Mouse (Mus musculus): ENCODE results near the gene Ccdc32. TPM values are rescaled to one million over a fixed set of nuclear protein-coding genes. Genes with fewer than 3 reads are reported as not detected.
A peak's percentile ranks its signal among the peaks of the same experiment; 100 is the strongest.

Gene Ccdc32
- 10 to 100 TPM; 20.0 to 20.2 TPM for total RNA-seq (2021)
- long read RNA-seq, experiment 1, transcript Ccdc32-201 (4 exons, 1,870 nt) = major isoform, 16 of 36 reads
- long read RNA-seq, experiment 1, partial matches to known transcripts = 1 of 36 reads
- long read RNA-seq, experiment 1, other reads (novel, unspliced or antisense) = 19 of 36 reads
- long read RNA-seq, experiment 2, transcript Ccdc32-201 (4 exons, 1,870 nt) = major isoform, 22 of 58 reads
- long read RNA-seq, experiment 2, partial matches to known transcripts = 7 of 58 reads
- long read RNA-seq, experiment 2, other reads (novel, unspliced or antisense) = 29 of 58 reads

DNA sequence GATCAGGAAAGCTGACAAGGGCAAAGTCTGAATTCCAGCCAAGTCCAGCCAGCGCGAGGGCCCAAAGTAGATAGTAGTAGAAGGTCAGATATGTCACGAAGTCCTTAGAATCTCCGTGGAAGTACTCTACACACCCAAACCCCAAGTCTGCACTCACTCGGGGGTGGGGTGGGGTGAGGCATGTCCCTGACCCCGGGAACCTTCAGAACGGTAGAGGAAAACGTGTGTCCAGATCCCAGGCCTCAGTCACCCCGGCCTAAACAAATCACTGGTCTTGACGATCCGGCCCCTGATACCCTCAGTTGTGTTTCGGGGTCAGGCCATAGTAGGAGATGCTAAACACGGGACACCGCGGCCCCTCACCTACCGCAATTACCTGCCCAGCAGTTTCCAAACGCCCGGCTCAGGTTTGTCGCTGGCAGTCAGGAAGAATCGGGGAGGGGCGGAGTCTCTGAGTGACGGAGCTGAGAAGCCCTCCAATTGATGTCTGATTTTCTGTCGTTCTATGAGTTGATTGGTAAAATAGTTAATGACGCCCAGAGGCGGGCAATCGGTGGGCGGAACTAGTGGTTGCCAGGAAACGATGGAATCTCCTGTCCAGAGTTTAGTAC lies at the start of gene Ccdc32:
Ccdc32 (minus strand) TSS at position 453 of the 611 bp plus-strand sequence.
- DNase-seq (ENCODE audit: low spot score in 2 of 2) = peak; percentile 56 to 81

DNA sequence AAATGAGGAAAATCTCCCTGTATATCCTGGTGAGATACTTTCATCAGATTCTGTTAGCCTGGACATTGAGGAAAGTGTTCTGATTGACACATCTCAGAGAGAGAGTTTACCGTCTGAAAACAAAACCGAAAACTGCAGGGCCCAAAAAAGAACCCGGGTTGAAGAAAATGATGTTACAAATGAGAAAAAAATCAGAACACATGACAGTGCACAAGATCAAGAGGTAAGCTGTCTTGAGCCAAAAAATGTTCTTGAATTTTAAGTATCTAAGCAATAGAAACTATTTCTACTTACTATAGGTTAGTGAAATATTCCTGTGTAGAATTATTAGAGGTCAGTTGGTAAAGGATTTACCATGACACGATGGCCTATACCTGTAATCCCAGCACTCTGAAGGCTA lies 43.2 kb upstream of the Ccdc32 start:
- no peak for DNase-seq (ENCODE audit: low spot score in 2 of 2)

GRCm38 (mm10) chr2:119060139-119060538 lies 30.9 kb upstream of the Ccdc32 start:
- DNase-seq (ENCODE audit: low spot score in 2 of 2) = no peak

GRCm38 (mm10) chr2:119050132-119050650 lies 21.0 kb upstream of the Ccdc32 start:
- no peak for DNase-seq (ENCODE audit: low spot score in 2 of 2)

- no peak for DNase-seq (ENCODE audit: low spot score in 2 of 2)
Observed at GRCm38 (mm10) chr2:119047849-119048248, 18.7 kb upstream of the Ccdc32 start.

GRCm38 (mm10) chr2:119046649-119047611 lies 17.7 kb upstream of the Ccdc32 start, which contains the start of gene Knl1:
Gene Knl1 (plus strand): TSS chr2:119047119.
- peak; percentile 93 to 94 for DNase-seq (ENCODE audit: low spot score in 2 of 2)

GRCm38 (mm10) chr2:119045163-119045562 lies 16.0 kb upstream of the Ccdc32 start:
- DNase-seq (ENCODE audit: low spot score in 2 of 2) = no peak

DNA sequence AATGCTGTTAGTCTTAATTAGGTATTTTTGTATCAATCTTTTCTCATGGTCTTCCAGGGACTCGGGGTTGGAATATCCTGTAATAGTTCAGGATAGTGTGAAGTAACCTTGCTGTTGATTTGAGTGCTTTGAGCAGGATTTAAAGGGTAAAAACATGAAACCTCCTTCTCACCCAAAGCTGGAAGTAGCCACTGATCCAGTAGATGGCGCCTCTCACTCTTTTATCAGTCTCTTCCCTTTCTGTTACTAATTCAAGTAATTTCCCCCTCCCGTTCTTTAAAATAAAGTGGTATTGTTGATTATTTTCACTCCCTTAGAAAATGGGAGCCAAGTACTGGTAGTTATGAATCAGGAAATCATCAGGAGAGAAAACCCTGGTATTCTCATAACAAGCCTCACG lies 11.7 kb upstream of the Ccdc32 start:
- DNase-seq (ENCODE audit: low spot score in 2 of 2) = no peak

- no peak for DNase-seq (ENCODE audit: low spot score in 2 of 2)
Observed at GRCm38 (mm10) chr2:119035397-119035745, 6.2 kb upstream of the Ccdc32 start.

- peak; percentile 70 to 84 for DNase-seq (ENCODE audit: low spot score in 2 of 2)
Observed at GRCm38 (mm10) chr2:119034656-119035396, 5.6 kb upstream of the Ccdc32 start, which contains the start of gene Rpusd2. Gene Rpusd2 (plus strand): TSS chr2:119034790.

- no peak for DNase-seq (ENCODE audit: low spot score in 2 of 2)
Observed at GRCm38 (mm10) chr2:119032191-119032590, 3.0 kb upstream of the Ccdc32 start.

DNA sequence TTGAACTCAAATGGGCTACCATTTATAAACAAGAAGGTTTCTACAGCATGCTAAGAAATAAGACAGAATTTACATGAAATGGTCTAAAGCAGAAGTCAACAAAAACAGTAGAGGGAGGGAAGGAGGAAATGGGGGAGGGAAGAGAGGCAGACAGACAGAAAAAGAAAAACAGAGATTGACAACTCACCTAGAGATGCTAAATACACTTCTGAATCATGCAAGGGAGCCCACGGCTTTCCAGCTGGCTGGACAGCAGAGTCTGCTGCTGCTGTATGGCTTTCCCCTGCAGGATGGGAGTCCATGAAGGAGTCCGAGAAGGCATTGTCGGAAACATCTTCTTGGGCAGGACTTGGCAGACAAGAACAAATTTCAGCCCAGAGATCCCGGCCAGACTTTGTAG lies 2.2 kb downstream of the Ccdc32 start:
- no peak for DNase-seq (ENCODE audit: low spot score in 2 of 2)

GRCm38 (mm10) chr2:119025239-119025616 lies 4.0 kb downstream of the Ccdc32 start:
- no peak for DNase-seq (ENCODE audit: low spot score in 2 of 2)

GRCm38 (mm10) chr2:119024536-119025238 lies 4.5 kb downstream of the Ccdc32 start:
- no peak for DNase-seq (ENCODE audit: low spot score in 2 of 2)

GRCm38 (mm10) chr2:119023154-119023660 lies 6.0 kb downstream of the Ccdc32 start:
- DNase-seq (ENCODE audit: low spot score in 2 of 2) = no peak

DNA sequence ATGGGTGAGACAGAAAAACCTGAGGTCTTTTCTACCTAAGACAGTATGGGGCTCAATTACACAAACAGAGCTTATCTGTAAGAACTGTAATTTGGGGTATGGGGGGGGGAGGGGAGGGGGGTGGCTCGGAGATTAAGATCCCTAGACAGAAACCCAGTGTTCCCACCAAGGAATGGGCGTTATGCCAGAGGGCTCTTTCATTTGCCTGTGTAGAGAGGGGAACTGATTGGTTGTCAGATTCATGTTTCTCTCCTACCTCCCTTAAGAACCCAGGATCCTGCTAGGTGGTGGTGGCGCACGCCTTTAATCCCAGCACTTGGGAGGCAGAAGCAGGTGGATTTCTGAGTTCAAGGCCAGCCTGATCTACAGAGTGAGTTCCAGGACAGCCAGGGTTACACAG lies 9.7 kb downstream of the Ccdc32 start:
- no peak for DNase-seq (ENCODE audit: low spot score in 2 of 2)

GRCm38 (mm10) chr2:119019131-119019530 lies 10.1 kb downstream of the Ccdc32 start:
- DNase-seq (ENCODE audit: low spot score in 2 of 2) = no peak

- DNase-seq (ENCODE audit: low spot score in 2 of 2) = no peak
Observed at GRCm38 (mm10) chr2:119018391-119019122, 10.6 kb downstream of the Ccdc32 start.

DNA sequence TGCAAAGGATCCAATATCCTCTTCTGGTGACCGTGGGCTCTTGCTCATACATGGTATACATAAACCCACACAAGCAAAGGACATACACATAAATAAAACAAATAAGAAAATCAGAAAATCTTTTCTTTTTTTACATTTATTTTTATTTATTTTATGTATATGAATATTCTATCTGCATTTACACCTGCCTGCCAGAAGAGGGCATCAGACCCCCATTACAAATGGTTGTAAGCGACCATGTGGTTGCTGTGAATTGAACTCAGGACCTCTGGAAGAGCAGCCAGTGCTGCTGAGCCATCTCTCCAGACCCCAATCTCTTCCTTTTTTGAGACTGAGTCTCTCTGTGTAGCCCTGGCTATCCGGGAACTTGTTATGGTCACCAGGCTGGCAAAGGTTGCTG lies 11.5 kb downstream of the Ccdc32 start:
- DNase-seq (ENCODE audit: low spot score in 2 of 2) = no peak

Data from adrenal gland, postnatal 4 days (tissue).